Mouse (Mus musculus) heart, embryonic 12.5 days (tissue): ENCODE results near the gene Olfr56. TPM values are rescaled to one million over a fixed set of nuclear protein-coding genes. Genes with fewer than 3 reads are reported as not detected.
"Not testable (repeated sequence)": the region's sequence is repeated elsewhere in the genome, so short reads cannot be mapped to it uniquely, and the experiment has no call there.

Source experiments
- ATAC-seq: fragments of 200-750 bp; cut with Nextera tagmentation; 2 replicates; pipeline ENCODE4 v1.8.0; 2017; ENCODE audit warnings: moderate TSS enrichment, moderate library complexity; ENCODE audit not compliant: insufficient number of reproducible peaks, low FRiP score
- H3K27ac ChIP-seq: fragments of 300-500 bp; sonication (generic); 2 replicates; pipeline ENCODE4 v1.5.1; 2016; ENCODE audit warnings: mild to moderate bottlenecking, moderate library complexity; ENCODE audit not compliant: poor library complexity, severe bottlenecking
- H3K27me3 ChIP-seq: fragments of 300-500 bp; sonication (generic); replicated peaks from 2 replicates; pipeline ENCODE4 v1.6.1; 2016; ENCODE audit warnings: mild to moderate bottlenecking, moderate library complexity
- H3K36me3 ChIP-seq: fragments of 300-500 bp; sonication (generic); 2 replicates; pipeline ENCODE4 v1.6.1; 2016; ENCODE audit warnings: mild to moderate bottlenecking, moderate library complexity
- H3K4me1 ChIP-seq: fragments of 300-500 bp; sonication (generic); replicated peaks from 2 replicates; pipeline ENCODE4 v1.6.1; 2016; ENCODE audit warnings: mild to moderate bottlenecking
- H3K4me2 ChIP-seq: fragments of 300-500 bp; sonication (generic); 2 replicates; pipeline ENCODE4 v1.6.1; 2016; ENCODE audit warnings: mild to moderate bottlenecking, moderate library complexity
- H3K4me3 ChIP-seq: fragments of 300-500 bp; sonication (generic); 2 replicates; pipeline ENCODE4 v1.5.1; 2016; ENCODE audit warnings: mild to moderate bottlenecking
- H3K9ac ChIP-seq: fragments of 300-500 bp; sonication (generic); 2 replicates; pipeline ENCODE4 v1.6.1; 2016; ENCODE audit warnings: mild to moderate bottlenecking, moderate library complexity
- H3K9me3 ChIP-seq: fragments of 300-500 bp; sonication (generic); replicated peaks from 2 replicates; pipeline ENCODE4 v1.6.1; 2016; ENCODE audit warnings: mild to moderate bottlenecking, moderate library complexity
- WGBS: fragments of 180-500 bp; shearing (Covaris S2); methylation state at CpG from one replicate; pipeline ENCODE4 v1.1.7; 2016; 5-methylcytosine and 5-hydroxymethylcytosine counted together
- polyA plus RNA-seq: library from polyadenylated mRNA; unstranded; fragments of >200 nt; fragmentation: Nextera tagmentation; extraction: Ambion mirVana; gene quantifications from 2 replicates; pipeline ENCODE4 v1.2.1, GENCODE M21; 2016

Gene Olfr56
- polyA plus RNA-seq, result not detected in 2 replicates

DNA sequence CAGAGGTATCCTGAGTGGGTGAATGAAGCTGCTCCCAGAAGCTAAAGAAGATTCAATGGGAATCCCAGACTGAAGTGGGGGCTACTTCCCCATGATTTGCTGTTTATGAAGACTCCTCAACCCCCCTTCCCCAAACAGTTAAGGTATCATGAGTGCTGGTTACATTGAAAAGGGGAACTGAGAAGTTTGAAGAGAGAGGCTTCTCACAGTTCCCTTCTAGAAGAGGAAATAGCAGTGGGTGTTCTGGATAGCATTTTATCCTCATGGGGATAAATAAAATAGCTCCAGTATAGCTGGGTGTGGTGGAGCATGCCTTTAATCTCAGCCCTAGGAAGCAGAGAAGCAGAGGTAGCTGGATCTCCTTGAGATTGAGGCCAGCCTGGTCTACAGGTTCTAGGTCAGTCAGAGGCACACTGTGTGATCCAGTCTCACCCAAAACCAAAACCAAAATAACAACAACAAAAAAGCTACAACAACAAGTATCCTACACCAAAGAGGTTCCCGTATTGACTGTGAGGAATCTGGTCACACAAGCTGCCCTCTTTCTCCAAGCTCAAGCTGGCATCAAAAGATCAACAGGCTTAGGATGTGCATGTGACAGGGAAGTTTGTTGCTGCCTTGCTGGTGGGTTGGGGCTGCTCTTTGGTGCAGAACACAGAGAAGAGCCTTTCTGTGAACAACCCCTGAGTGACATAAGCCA lies at the start of gene Olfr56:
Gene Olfr56 (plus strand): TSS at position 650 of the 700 bp plus-strand sequence.
- H3K4me2 ChIP-seq, ATAC-seq, H3K36me3 ChIP-seq, H3K27ac ChIP-seq, H3K9me3 ChIP-seq, H3K27me3 ChIP-seq, H3K4me3 ChIP-seq, H3K4me1 ChIP-seq, H3K9ac ChIP-seq: not testable (repeated sequence)
- WGBS, result no CpG with 5 or more reads among the region's 1 CpGs

DNA sequence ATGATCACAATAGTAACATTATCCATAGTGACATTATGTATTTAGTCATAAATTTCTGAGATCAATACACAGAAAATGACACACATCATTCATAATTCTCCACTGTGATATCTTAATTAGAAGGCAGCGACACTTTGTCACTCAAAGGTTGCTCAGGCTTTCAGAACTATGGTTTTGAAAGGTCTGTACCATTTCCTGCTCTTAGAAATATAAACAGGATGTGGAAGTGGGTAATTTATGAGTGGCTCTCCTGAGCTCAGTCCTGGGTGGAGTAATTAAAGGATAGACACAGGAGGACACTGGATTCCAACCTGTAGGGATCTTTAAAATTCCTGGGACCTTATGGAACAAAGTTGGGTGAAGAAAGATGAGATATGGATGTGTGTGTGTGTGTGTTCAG lies 45.3 kb upstream of the Olfr56 start:
- not testable (repeated sequence) for H3K4me2 ChIP-seq, H3K9ac ChIP-seq, H3K4me3 ChIP-seq, ATAC-seq, H3K4me1 ChIP-seq, H3K9me3 ChIP-seq, H3K27ac ChIP-seq, H3K27me3 ChIP-seq, H3K36me3 ChIP-seq
- WGBS, result 60% methylated on average over 1 of the region's 1 CpGs

DNA sequence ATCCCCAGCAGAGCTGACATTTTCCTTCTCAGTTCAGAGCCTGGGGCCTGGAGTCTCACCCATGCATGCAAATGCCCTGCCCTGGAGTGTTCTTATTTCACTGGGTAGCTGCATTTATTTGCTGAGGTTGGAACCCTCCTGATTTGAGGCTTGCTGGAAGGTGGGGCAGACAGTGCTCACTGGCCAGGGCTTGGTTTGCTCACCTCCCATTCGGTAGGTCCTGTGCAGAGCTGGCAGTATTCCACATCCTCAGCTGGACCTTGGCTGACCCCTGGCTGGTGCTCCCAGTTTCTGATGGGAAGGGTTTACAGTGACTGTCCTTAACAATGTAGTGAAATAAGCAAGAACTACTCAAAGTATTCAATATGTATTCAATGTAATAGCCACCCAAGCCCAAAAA lies 44.8 kb upstream of the Olfr56 start:
- WGBS, result 46% methylated on average over 1 of the region's 1 CpGs
- not testable (repeated sequence) for H3K27me3 ChIP-seq, H3K9me3 ChIP-seq, H3K4me1 ChIP-seq, ATAC-seq, H3K27ac ChIP-seq, H3K4me3 ChIP-seq, H3K9ac ChIP-seq, H3K4me2 ChIP-seq, H3K36me3 ChIP-seq

DNA sequence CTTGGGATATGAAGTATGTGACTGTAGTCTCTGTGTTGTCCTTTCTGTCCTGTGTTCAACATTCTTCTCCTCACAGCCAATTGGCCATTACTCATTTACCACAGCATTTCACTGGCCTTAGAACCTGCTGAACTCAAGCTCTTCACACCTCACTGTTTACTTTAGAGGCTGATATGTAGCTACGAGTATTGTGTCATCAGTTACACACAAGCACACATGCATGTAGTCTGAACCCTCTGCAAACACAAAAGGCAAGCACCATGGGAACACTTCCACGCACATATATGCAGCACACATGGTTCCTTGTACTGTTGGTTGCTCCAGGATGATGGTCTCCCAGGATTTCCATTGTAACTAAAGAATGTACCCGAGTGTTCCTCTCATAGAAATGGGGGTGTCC lies 43.4 kb upstream of the Olfr56 start:
- no CpG with 5 or more reads among the region's 3 CpGs for WGBS
- not testable (repeated sequence) for H3K9me3 ChIP-seq

DNA sequence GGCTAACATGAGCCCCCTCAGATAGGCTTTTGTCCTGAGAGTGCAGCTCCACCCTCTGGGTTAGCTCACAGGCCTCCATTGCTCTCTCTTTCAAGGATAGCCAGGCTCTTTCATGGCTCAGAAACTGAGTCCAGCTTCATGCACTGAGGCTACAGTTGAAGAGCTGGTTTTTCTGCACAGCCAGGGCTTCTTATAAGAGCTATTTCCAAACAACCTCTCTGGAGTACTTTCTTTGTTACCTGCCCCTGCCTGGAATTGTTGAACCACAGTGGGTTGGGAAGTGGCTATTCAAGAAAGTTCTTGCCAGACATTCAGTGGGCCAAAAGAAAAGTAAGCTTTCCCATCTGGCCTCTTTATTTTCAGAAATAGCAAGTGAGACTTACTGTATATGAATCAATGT lies 39.4 kb upstream of the Olfr56 start:
- not testable (repeated sequence) for ATAC-seq, H3K4me2 ChIP-seq, H3K9me3 ChIP-seq, H3K27ac ChIP-seq, H3K36me3 ChIP-seq, H3K9ac ChIP-seq, H3K4me1 ChIP-seq, H3K27me3 ChIP-seq, H3K4me3 ChIP-seq

More for the DNA sequence above, 43.4 kb upstream of the Olfr56 start:
- H3K4me1 ChIP-seq, H3K36me3 ChIP-seq, ATAC-seq, H3K27ac ChIP-seq, H3K9ac ChIP-seq, H3K27me3 ChIP-seq, H3K4me2 ChIP-seq, H3K4me3 ChIP-seq: not testable (repeated sequence)

DNA sequence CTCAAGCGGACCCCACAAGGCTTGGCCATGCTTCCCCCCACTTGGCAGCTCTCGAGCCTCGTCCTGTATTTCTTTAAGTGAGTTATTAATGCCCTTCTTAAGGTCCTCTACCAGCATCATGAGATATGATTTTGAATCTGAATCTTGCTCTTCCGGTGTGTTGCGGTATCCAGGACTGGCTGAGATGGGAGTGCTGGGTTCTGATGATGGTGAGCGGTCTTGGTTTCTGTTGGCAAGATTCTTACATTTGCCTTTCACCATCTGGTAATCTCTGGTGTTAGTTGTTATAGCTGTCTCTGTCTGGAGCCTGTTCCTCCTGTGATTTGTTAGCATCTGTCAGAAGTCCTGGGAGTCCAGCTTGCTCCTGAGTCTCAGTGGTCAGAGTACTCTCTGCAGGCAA lies 32.6 kb upstream of the Olfr56 start, which contains the start of gene Psme2b:
Gene Psme2b (minus strand): TSS at position 101 of the 400 bp plus-strand sequence.
- not testable (repeated sequence) for H3K36me3 ChIP-seq, H3K4me3 ChIP-seq, H3K9me3 ChIP-seq, H3K27me3 ChIP-seq, H3K4me1 ChIP-seq, ATAC-seq, H3K9ac ChIP-seq, H3K27ac ChIP-seq, H3K4me2 ChIP-seq
- WGBS, result 89% methylated on average over 6 of the region's 6 CpGs

DNA sequence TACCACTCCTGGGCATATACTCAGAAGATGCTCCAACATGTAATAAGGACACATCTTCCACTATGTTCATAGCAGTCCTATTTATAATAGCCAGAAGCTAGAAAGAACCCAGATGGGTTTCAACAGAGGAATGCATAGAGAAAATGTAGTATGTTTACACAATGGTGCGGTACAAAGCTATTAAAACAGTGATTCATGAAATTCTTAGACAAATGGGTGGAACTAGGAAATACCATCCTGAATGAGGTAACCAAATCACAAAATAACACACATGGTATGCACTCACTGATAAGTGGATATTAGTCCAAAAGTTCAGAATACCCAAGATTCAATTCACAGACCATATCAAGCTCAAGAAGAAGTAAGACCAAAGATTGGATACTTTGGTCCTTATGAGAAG lies 4.0 kb upstream of the Olfr56 start:
- not testable (repeated sequence) for H3K9ac ChIP-seq, H3K4me1 ChIP-seq, H3K27me3 ChIP-seq, ATAC-seq, H3K4me2 ChIP-seq, H3K27ac ChIP-seq, H3K9me3 ChIP-seq, H3K36me3 ChIP-seq, H3K4me3 ChIP-seq
- no CpG with 5 or more reads among the region's 1 CpGs for WGBS

DNA sequence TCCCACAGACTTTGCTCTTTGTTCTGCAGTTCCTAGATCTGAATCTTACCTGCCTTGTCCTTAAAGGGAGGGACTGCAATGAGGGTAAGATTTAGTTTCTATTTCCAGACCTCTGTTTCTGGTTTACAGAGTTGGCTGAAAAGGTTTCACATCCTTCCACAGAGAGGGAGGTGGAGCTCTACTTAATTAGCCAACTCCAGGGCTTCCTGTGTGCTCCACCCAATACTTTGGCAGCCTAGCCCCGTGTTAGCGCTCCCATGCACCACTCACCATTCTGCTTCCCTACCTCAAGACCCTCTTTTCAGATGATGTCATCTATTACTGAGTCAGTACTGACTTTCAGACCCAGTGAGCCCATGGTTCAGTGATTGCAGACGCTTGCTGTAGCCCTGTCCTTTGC lies 562 bp downstream of the Olfr56 start, which contains the start of gene 9930111J21Rik1:
Gene 9930111J21Rik1 (minus strand): TSS at position 148 of the 400 bp plus-strand sequence.
- H3K9ac ChIP-seq, H3K4me3 ChIP-seq, H3K36me3 ChIP-seq, H3K27ac ChIP-seq, H3K4me2 ChIP-seq, ATAC-seq, H3K9me3 ChIP-seq, H3K27me3 ChIP-seq, H3K4me1 ChIP-seq: not testable (repeated sequence)
- WGBS, result no CpG with 5 or more reads among the region's 3 CpGs

DNA sequence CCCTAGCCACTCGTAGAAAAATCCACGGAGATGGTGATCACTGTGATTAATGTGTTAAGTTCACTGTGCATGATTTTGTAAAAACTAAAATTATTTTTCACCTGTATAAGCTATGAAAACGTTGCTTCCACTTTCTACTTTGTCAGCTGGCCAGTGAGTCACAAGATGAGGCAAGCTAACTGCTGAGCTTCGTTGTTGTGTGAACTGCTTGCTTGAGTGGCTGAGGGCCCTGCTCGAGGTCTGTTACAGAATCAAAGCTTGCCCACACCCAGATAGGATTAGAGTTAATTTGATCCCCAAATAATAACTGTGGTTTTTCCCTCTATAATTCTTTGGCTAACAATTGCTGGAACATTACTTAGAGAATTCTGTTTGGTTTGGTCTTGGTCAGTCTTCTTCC lies 1.4 kb downstream of the Olfr56 start:
- not testable (repeated sequence) for H3K9me3 ChIP-seq, H3K27me3 ChIP-seq, H3K4me3 ChIP-seq, H3K36me3 ChIP-seq, ATAC-seq, H3K4me1 ChIP-seq, H3K4me2 ChIP-seq, H3K9ac ChIP-seq, H3K27ac ChIP-seq
- no CpG with 5 or more reads among the region's 5 CpGs for WGBS

DNA sequence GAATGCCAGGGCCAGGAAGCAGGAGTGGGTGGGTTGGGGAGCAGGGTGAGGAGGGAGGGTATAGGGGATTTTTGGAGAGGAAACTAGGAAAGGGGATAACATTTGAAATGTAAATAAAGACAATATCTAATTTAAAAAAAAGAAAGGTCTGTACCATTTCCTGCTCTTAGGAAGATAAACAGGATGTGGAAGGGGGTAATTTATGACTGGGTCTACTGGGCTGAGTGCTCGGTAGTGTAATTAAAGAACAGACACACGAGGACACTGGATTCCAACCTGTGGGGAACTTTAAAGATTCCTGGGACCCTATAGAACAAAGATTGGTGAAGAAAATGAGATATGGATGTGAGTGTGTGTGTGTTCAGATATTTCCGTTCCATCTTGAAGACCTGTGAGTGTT lies 4.2 kb downstream of the Olfr56 start:
- not testable (repeated sequence) for H3K9me3 ChIP-seq, H3K27ac ChIP-seq
- WGBS, result no CpG with 5 or more reads among the region's 3 CpGs

DNA sequence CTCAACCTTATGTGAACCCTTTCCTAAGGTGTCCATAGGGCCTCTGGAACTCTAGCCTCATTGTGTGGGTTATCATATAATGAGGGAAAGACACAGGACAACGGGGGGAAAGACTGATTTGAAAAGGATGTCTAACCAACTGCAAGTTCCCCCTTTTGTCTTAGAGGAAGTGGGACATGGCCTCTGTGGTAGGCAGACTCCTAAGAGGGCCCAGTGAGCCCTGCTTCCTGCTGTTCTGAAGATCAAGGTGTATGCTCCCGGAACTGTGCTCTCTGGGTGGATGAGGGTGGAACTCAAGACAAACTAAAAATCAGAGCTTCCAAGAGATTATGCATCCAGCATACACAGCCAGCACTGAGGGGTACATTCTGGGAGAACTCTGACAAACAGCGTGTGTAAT lies 9.5 kb downstream of the Olfr56 start:
- not testable (repeated sequence) for H3K4me3 ChIP-seq, H3K27ac ChIP-seq, H3K9ac ChIP-seq, H3K9me3 ChIP-seq, H3K4me2 ChIP-seq, H3K4me1 ChIP-seq, H3K36me3 ChIP-seq, ATAC-seq, H3K27me3 ChIP-seq
- WGBS, result 51% methylated on average over 2 of the region's 3 CpGs

More for the DNA sequence above, 4.2 kb downstream of the Olfr56 start:
- not testable (repeated sequence) for H3K4me3 ChIP-seq, H3K9ac ChIP-seq, H3K4me2 ChIP-seq, ATAC-seq, H3K4me1 ChIP-seq, H3K27me3 ChIP-seq, H3K36me3 ChIP-seq

DNA sequence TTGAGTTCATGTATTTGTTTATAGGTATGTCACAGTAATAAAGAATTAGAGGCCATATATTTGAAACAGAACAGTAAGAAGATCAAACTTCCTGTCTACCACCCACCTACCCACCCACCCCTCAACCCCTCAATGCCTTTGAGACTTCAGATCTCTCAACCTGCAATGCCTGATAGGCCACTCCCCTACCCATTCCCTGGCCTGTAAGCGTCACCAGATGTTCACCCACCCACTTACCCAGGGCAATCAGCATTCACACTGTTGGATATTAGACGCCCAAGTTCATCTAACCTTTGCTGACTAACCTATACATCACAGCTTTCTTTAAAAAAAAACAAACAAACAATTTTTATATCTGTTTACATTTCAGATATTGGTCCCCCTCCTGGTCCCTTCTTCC lies 11.3 kb downstream of the Olfr56 start:
- H3K9me3 ChIP-seq, H3K36me3 ChIP-seq, H3K9ac ChIP-seq, H3K27ac ChIP-seq, H3K4me2 ChIP-seq, ATAC-seq, H3K27me3 ChIP-seq, H3K4me3 ChIP-seq: not testable (repeated sequence)
- H3K4me1 ChIP-seq, result peaks cover 11% of the 10 kb centered on the region
- WGBS, result 81% methylated on average over 2 of the region's 2 CpGs
